Comparison of ENCODE assay signal across 9 mouse cellular contexts in genomic region chr14:29895332-29895988, GRCm38 (mm10).
DNase-seq lines count a peak whose midpoint lies in the region; ATAC-seq lines count a peak whose summit lies in the region.
"Had no signal": no experiment of that assay in that cellular context is flagged by ENCODE, and none has a peak within 500 bp of the region (broad histone marks: within the 10 kb centered on the region; RNA-seq: fewer than 3 reads in every experiment).

No protein-coding gene starts in this region.

- no peaks in the 10 kb centered on the region for H3K36me3 ChIP-seq in midbrain, embryonic 11.5 days (ENCODE audit: control insufficient read depth, insufficient read depth, low read length)

- H3K4me3 ChIP-seq in midbrain, embryonic 11.5 days (ENCODE audit: low read depth, low read length), result no peak overlapping the region
- H3K4me3 ChIP-seq: myocyte had no signal

- H3K9ac ChIP-seq in midbrain, embryonic 11.5 days (ENCODE audit: low read length), result no peak overlapping the region

- WGBS in midbrain, embryonic 11.5 days, result 92% methylated on average over 2 of the region's 2 CpGs

- no peak for ATAC-seq in megakaryocyte-erythroid progenitor cell, adult 5-6 weeks (replicated peaks; ENCODE audit: low FRiP score, low TSS enrichment, poor library complexity, severe bottlenecking)
- no peak for ATAC-seq in midbrain, embryonic 11.5 days (ENCODE audit: low FRiP score)

- DNase-seq in layer of hippocampus, adult 11-12 months (ENCODE audit: low spot score), result peak; percentile 25
- DNase-seq in layer of hippocampus, adult 9-10 months (ENCODE audit: low spot score), result no peak
- peak; percentile 74 for DNase-seq in adrenal gland, adult 8-10 months
- DNase-seq in frontal cortex, postnatal 14 days (ENCODE audit: low spot score in 2 of 2), result peak; percentile 28 to 30
- DNase-seq in kidney, adult 9 months, result peak; percentile 45
- peak; percentile 12 for DNase-seq in ovary, postnatal 10 days (ENCODE audit: low spot score)
- no peak for DNase-seq in midbrain, embryonic 11.5 days (ENCODE audit: low spot score, missing footprints)

- no peaks in the 10 kb centered on the region for H3K27me3 ChIP-seq in midbrain, embryonic 11.5 days (ENCODE audit: control insufficient read depth, insufficient read depth, low read length)

- H3K9me3 ChIP-seq in midbrain, embryonic 11.5 days (ENCODE audit: control insufficient read depth, low read length), result no peaks in the 10 kb centered on the region

- H3K4me1 ChIP-seq in midbrain, embryonic 11.5 days (ENCODE audit: control insufficient read depth, insufficient read depth, low read length), result no peaks in the 10 kb centered on the region

- no peak overlapping the region for H3K27ac ChIP-seq in midbrain, embryonic 11.5 days (ENCODE audit: low read depth, low read length)

- H3K4me2 ChIP-seq in midbrain, embryonic 11.5 days, result no peak overlapping the region

Comparison
In these comparisons a context has a peak if more than half of its experiments do, and no peak if none do; other contexts are left out.
1. DNase-seq: peak in layer of hippocampus, adult 11-12 months (single experiment), adrenal gland, adult 8-10 months (single experiment), frontal cortex, postnatal 14 days (2 of 2), kidney, adult 9 months (single experiment) and ovary, postnatal 10 days (single experiment); none in layer of hippocampus, adult 9-10 months (single experiment) and midbrain, embryonic 11.5 days (single experiment).